Mouse (Mus musculus): ENCODE measurements around the gene B3galt1. TPM values are rescaled to one million over a fixed set of nuclear protein-coding genes. Genes with fewer than 3 reads are reported as not detected.

Gene B3galt1
- polyA plus RNA-seq, 1 experiment from 2014 or later = 0.38 TPM

- Histone ChIP-seq H3K27me3 (no peaks in the 10 kb centered on the region), H3K4me3 (replicated peaks) (no peak overlapping the region), H3K36me3 (replicated peaks) (no peaks in the 10 kb centered on the region), H3K9me3 (replicated peaks) (no peaks in the 10 kb centered on the region; the same call in 1 of the 2 replicates), H3K4me2 (no peak overlapping the region), H3K27ac (replicated peaks) (no peak overlapping the region), H3K4me1 (replicated peaks) (no peaks in the 10 kb centered on the region), H3K9ac (no peak overlapping the region)
- WGBS (ENCODE audit: insufficient replicate concordance) = 57% methylated on average over 2 of the region's 2 CpGs
- no peak for ATAC-seq (ENCODE audit: insufficient read depth)
Measured at GRCm38 (mm10) chr2:67583091-67583490, 17.4 kb downstream of the B3galt1 start.

GRCm38 (mm10) chr2:67590408-67590807, 24.7 kb downstream of the B3galt1 start:
- Histone ChIP-seq H3K27ac (replicated peaks) (no peak overlapping the region), H3K4me1 (replicated peaks) (no peaks in the 10 kb centered on the region), H3K4me2 (no peak overlapping the region), H3K9me3 (replicated peaks) (no peaks in the 10 kb centered on the region), H3K36me3 (replicated peaks) (no peaks in the 10 kb centered on the region), H3K9ac (no peak overlapping the region), H3K27me3 (no peaks in the 10 kb centered on the region), H3K4me3 (replicated peaks) (no peak overlapping the region)
- ATAC-seq (ENCODE audit: insufficient read depth) = no peak

GRCm38 (mm10) chr2:67591831-67592629, 26.4 kb downstream of the B3galt1 start:
- no peaks in the 10 kb centered on the region for H3K27me3 ChIP-seq
- no peak overlapping the region for H3K9ac ChIP-seq
- no peak for ATAC-seq (ENCODE audit: insufficient read depth)
- no peaks in the 10 kb centered on the region for H3K4me1 ChIP-seq (replicated peaks)
- H3K9me3 ChIP-seq (replicated peaks) = no peaks in the 10 kb centered on the region
- H3K4me2 ChIP-seq = no peak overlapping the region
- H3K4me3 ChIP-seq (replicated peaks) = no peak overlapping the region
- 61% methylated on average over 7 of the region's 7 CpGs for WGBS (ENCODE audit: insufficient replicate concordance)
- H3K27ac ChIP-seq (replicated peaks) = no peak overlapping the region
- H3K36me3 ChIP-seq (replicated peaks) = no peaks in the 10 kb centered on the region

- Histone ChIP-seq H3K27me3 (no peaks in the 10 kb centered on the region), H3K4me1 (replicated peaks) (no peaks in the 10 kb centered on the region), H3K36me3 (replicated peaks) (no peaks in the 10 kb centered on the region), H3K27ac (replicated peaks) (no peak overlapping the region), H3K9me3 (replicated peaks) (no peaks in the 10 kb centered on the region), H3K4me3 (replicated peaks) (no peak overlapping the region), H3K4me2 (no peak overlapping the region), H3K9ac (no peak overlapping the region)
- ATAC-seq (ENCODE audit: insufficient read depth) = no peak
Measured at GRCm38 (mm10) chr2:67622902-67623301, 57.2 kb downstream of the B3galt1 start.

- Histone ChIP-seq H3K9ac (no peak overlapping the region), H3K4me3 (replicated peaks) (no peak overlapping the region), H3K4me1 (replicated peaks) (no peaks in the 10 kb centered on the region), H3K27ac (replicated peaks) (no peak overlapping the region), H3K4me2 (no peak overlapping the region), H3K9me3 (replicated peaks) (no peaks in the 10 kb centered on the region), H3K36me3 (replicated peaks) (no peaks in the 10 kb centered on the region), H3K27me3 (no peaks in the 10 kb centered on the region)
- no peak for ATAC-seq (ENCODE audit: insufficient read depth)
- 19% methylated on average over 3 of the region's 3 CpGs for WGBS (ENCODE audit: insufficient replicate concordance)
Measured at GRCm38 (mm10) chr2:67627667-67628066, 62.0 kb downstream of the B3galt1 start.

- Histone ChIP-seq H3K9ac (no peak overlapping the region), H3K9me3 (replicated peaks) (no peaks in the 10 kb centered on the region), H3K36me3 (replicated peaks) (no peaks in the 10 kb centered on the region), H3K27ac (replicated peaks) (no peak overlapping the region), H3K27me3 (no peaks in the 10 kb centered on the region), H3K4me1 (replicated peaks) (no peaks in the 10 kb centered on the region), H3K4me3 (replicated peaks) (no peak overlapping the region), H3K4me2 (no peak overlapping the region)
- 30% methylated on average over 3 of the region's 3 CpGs for WGBS (ENCODE audit: insufficient replicate concordance)
- no peak for ATAC-seq (ENCODE audit: insufficient read depth)
Measured at GRCm38 (mm10) chr2:67628289-67628688, 62.6 kb downstream of the B3galt1 start.

GRCm38 (mm10) chr2:67654847-67655246, 89.2 kb downstream of the B3galt1 start:
- no peaks in the 10 kb centered on the region for H3K27me3 ChIP-seq
- H3K27ac ChIP-seq (replicated peaks) = no peak overlapping the region
- no peak overlapping the region for H3K4me2 ChIP-seq
- H3K9ac ChIP-seq = no peak overlapping the region
- 50% methylated on average over 3 of the region's 3 CpGs for WGBS (ENCODE audit: insufficient replicate concordance)
- H3K4me1 ChIP-seq (replicated peaks) = no peaks in the 10 kb centered on the region
- no peak overlapping the region for H3K4me3 ChIP-seq (replicated peaks)
- no peaks in the 10 kb centered on the region for H3K36me3 ChIP-seq (replicated peaks)
- no peak for ATAC-seq (ENCODE audit: insufficient read depth)
- no peaks in the 10 kb centered on the region for H3K9me3 ChIP-seq (replicated peaks)

- Histone ChIP-seq H3K9me3 (replicated peaks) (no peaks in the 10 kb centered on the region), H3K4me1 (replicated peaks) (no peaks in the 10 kb centered on the region), H3K36me3 (replicated peaks) (no peaks in the 10 kb centered on the region), H3K4me3 (replicated peaks) (no peak overlapping the region), H3K27me3 (no peaks in the 10 kb centered on the region), H3K4me2 (no peak overlapping the region), H3K9ac (no peak overlapping the region), H3K27ac (replicated peaks) (no peak overlapping the region)
- WGBS (ENCODE audit: insufficient replicate concordance) = 68% methylated on average over 4 of the region's 4 CpGs
- ATAC-seq (ENCODE audit: insufficient read depth) = no peak
Measured at GRCm38 (mm10) chr2:67657372-67657771, 91.7 kb downstream of the B3galt1 start.

GRCm38 (mm10) chr2:67658091-67658490, 92.4 kb downstream of the B3galt1 start:
- 50% methylated on average over 1 of the region's 1 CpGs for WGBS (ENCODE audit: insufficient replicate concordance)
- Histone ChIP-seq H3K9me3 (replicated peaks) (no peaks in the 10 kb centered on the region), H3K9ac (no peak overlapping the region), H3K4me2 (no peak overlapping the region), H3K27me3 (no peaks in the 10 kb centered on the region), H3K4me1 (replicated peaks) (no peaks in the 10 kb centered on the region), H3K36me3 (replicated peaks) (no peaks in the 10 kb centered on the region), H3K27ac (replicated peaks) (no peak overlapping the region), H3K4me3 (replicated peaks) (no peak overlapping the region)
- no peak for ATAC-seq (ENCODE audit: insufficient read depth)

- Histone ChIP-seq H3K4me3 (replicated peaks) (no peak overlapping the region), H3K27ac (replicated peaks) (no peak overlapping the region), H3K9ac (no peak overlapping the region), H3K36me3 (replicated peaks) (no peaks in the 10 kb centered on the region), H3K4me1 (replicated peaks) (no peaks in the 10 kb centered on the region), H3K27me3 (no peaks in the 10 kb centered on the region), H3K9me3 (replicated peaks) (no peaks in the 10 kb centered on the region), H3K4me2 (no peak overlapping the region)
- no peak for ATAC-seq (ENCODE audit: insufficient read depth)
- 71% methylated on average over 2 of the region's 2 CpGs for WGBS (ENCODE audit: insufficient replicate concordance)
Measured at GRCm38 (mm10) chr2:67671721-67672120, 106.0 kb downstream of the B3galt1 start.

GRCm38 (mm10) chr2:67677697-67678096, 112.0 kb downstream of the B3galt1 start:
- no peak for ATAC-seq (ENCODE audit: insufficient read depth)
- no peak overlapping the region for H3K9ac ChIP-seq
- WGBS (ENCODE audit: insufficient replicate concordance) = 59% methylated on average over 4 of the region's 4 CpGs

GRCm38 (mm10) chr2:67724249-67724648, 158.6 kb downstream of the B3galt1 start:
- no peak for ATAC-seq (ENCODE audit: insufficient read depth)
- no peaks in the 10 kb centered on the region for H3K27me3 ChIP-seq
- 53% methylated on average over 5 of the region's 5 CpGs for WGBS (ENCODE audit: insufficient replicate concordance)

More at GRCm38 (mm10) chr2:67677697-67678096, 112.0 kb downstream of the B3galt1 start:
- Histone ChIP-seq H3K4me3 (replicated peaks) (no peak overlapping the region), H3K27ac (replicated peaks) (no peak overlapping the region), H3K36me3 (replicated peaks) (no peaks in the 10 kb centered on the region), H3K4me2 (no peak overlapping the region), H3K4me1 (replicated peaks) (no peaks in the 10 kb centered on the region), H3K27me3 (no peaks in the 10 kb centered on the region), H3K9me3 (replicated peaks) (no peaks in the 10 kb centered on the region)

More at GRCm38 (mm10) chr2:67724249-67724648, 158.6 kb downstream of the B3galt1 start:
- Histone ChIP-seq H3K9me3 (replicated peaks) (no peaks in the 10 kb centered on the region), H3K4me2 (no peak overlapping the region), H3K36me3 (replicated peaks) (no peaks in the 10 kb centered on the region), H3K4me3 (replicated peaks) (no peak overlapping the region), H3K27ac (replicated peaks) (no peak overlapping the region), H3K4me1 (replicated peaks) (no peaks in the 10 kb centered on the region), H3K9ac (no peak overlapping the region)
